ENCODE assay signal across 8 mouse cellular contexts in genomic region chrX:102644573-102644951, GRCm38 (mm10). TPM values are rescaled to one million over a fixed set of nuclear protein-coding genes. Genes with fewer than 3 reads are reported as not detected.
DNase-seq lines count a peak whose midpoint lies in the region; ATAC-seq and TF ChIP-seq lines count a peak whose summit lies in the region.

No protein-coding gene starts in this region.

- TF ChIP-seq CTCF in liver, postnatal 0 days (IDR thresholded peaks at IDR 0.05; ENCODE audit: low read depth) = no peak

- H3K9ac ChIP-seq in liver, postnatal 0 days (replicated peaks) = peak overlapping the region; percentile 57

- peak overlapping the region; percentile 72 for H3K27ac ChIP-seq in hindbrain, embryonic 10.5 days
- H3K27ac ChIP-seq in liver, postnatal 0 days (ENCODE audit: low read depth) = 0 out of 2 replicates have a peak overlapping the region, but pooled peaks have one; percentile 22

- H3K36me3 ChIP-seq in hindbrain, embryonic 10.5 days = no peaks in the 10 kb centered on the region
- H3K36me3 ChIP-seq in liver, postnatal 0 days (replicated peaks; ENCODE audit: insufficient read depth, low read length) = no peaks in the 10 kb centered on the region
- H3K36me3 ChIP-seq in splenic B cell, adult 2 months (ENCODE audit: control insufficient read depth, insufficient read depth, low read length, poor library complexity, severe bottlenecking) = no peaks in the 10 kb centered on the region

- peak overlapping the region; percentile 61 for H3K4me3 ChIP-seq in hindbrain, embryonic 10.5 days
- H3K4me3 ChIP-seq in liver, postnatal 0 days (ENCODE audit: low read depth, low read length) = peak overlapping the region; percentile 55

- peaks cover 46% of the 10 kb centered on the region for H3K27me3 ChIP-seq in hindbrain, embryonic 10.5 days (ENCODE audit: insufficient read depth, poor library complexity, severe bottlenecking)
- 0 out of 2 replicates have a peak, but pooled peaks cover 5% of the 10 kb centered on the region for H3K27me3 ChIP-seq in liver, postnatal 0 days (ENCODE audit: insufficient read depth, low read length)
- H3K27me3 ChIP-seq in splenic B cell, adult 2 months (ENCODE audit: control insufficient read depth, insufficient read depth, low read length, poor library complexity, severe bottlenecking) = no peaks in the 10 kb centered on the region

- WGBS in hindbrain, embryonic 10.5 days = 19% methylated on average over 8 of the region's 8 CpGs
- WGBS in liver, postnatal 0 days (ENCODE audit: insufficient replicate concordance) = 23% methylated on average over 8 of the region's 8 CpGs

- DNase-seq in embryo, embryonic 10 days (ENCODE audit: low spot score) = peak; percentile 24
- no peak for DNase-seq in embryo, embryonic 10.5 days (ENCODE audit: low spot score)
- DNase-seq in urinary bladder, postnatal 14 days (ENCODE audit: low spot score) = peak; percentile 5
- DNase-seq in urinary bladder, postnatal 25 days (ENCODE audit: low spot score) = no peak
- peak; percentile 22 for DNase-seq in hindbrain, embryonic 10.5 days (ENCODE audit: low spot score)
- no peak for DNase-seq in liver, postnatal 0 days
- peak; percentile 66 for DNase-seq in splenic B cell, adult 2 months (ENCODE audit: low read depth, low spot score)
- no peak for DNase-seq in right cerebral cortex, adult 18-20 months

- no peaks in the 10 kb centered on the region for H3K4me1 ChIP-seq in hindbrain, embryonic 10.5 days (replicated peaks)
- H3K4me1 ChIP-seq in liver, postnatal 0 days (ENCODE audit: insufficient read depth) = no peaks in the 10 kb centered on the region

- H3K9me3 ChIP-seq in hindbrain, embryonic 10.5 days = no peaks in the 10 kb centered on the region
- H3K9me3 ChIP-seq in liver, postnatal 0 days (ENCODE audit: low read length) = no peaks in the 10 kb centered on the region

- no peak for TF ChIP-seq EP300 in liver, postnatal 0 days (IDR thresholded peaks at IDR 0.05; ENCODE audit: low read depth)

- peak; percentile 33; the same call in 1 of the 2 replicates for ATAC-seq in liver, postnatal 0 days

- H3K4me2 ChIP-seq in liver, postnatal 0 days (ENCODE audit: low read depth, low read length) = peak overlapping the region; percentile 60

RNA-seq across cellular contexts. Expression of gene Phka1, which starts 0.5 kb away (rescaled TPM):
- 6.3 and 6.6 TPM in 2 replicates for polyA plus RNA-seq in hindbrain, embryonic 10.5 days (2016; fragmentation: Nextera tagmentation; extraction: Ambion mirVana)
- 0.72 and 0.76 TPM in 2 replicates for polyA plus RNA-seq in liver, postnatal 0 days (2015; fragmentation: Nextera tagmentation; extraction: Ambion mirVana)

RNA-seq across cellular contexts. Expression of gene Gm3880, which starts 42.2 kb away (rescaled TPM):
- polyA plus RNA-seq in hindbrain, embryonic 10.5 days (2016; fragmentation: Nextera tagmentation; extraction: Ambion mirVana) = not detected in 2 replicates
- polyA plus RNA-seq in liver, postnatal 0 days (2015; fragmentation: Nextera tagmentation; extraction: Ambion mirVana) = not detected in 2 replicates

Comparison
In these comparisons a context has a peak if more than half of its experiments do, and no peak if none do; other contexts are left out.
1. DNase-seq: peak in embryo, embryonic 10 days (single experiment), urinary bladder, postnatal 14 days (single experiment), hindbrain, embryonic 10.5 days (single experiment) and splenic B cell, adult 2 months (single experiment); none in embryo, embryonic 10.5 days (single experiment), urinary bladder, postnatal 25 days (single experiment), liver, postnatal 0 days (single experiment) and right cerebral cortex, adult 18-20 months (single experiment).